Mouse (Mus musculus): ENCODE data around the gene Acap2. TPM values are rescaled to one million over a fixed set of nuclear protein-coding genes. Genes with fewer than 3 reads are reported as not detected.
A peak's percentile ranks its signal among the peaks of the same experiment; 100 is the strongest.

Gene Acap2
- total RNA-seq (2014; rRNA removed), result 12.7 and 13.4 TPM in 2 replicates
- 4.4 and 5.3 TPM in 2 replicates for polyA plus RNA-seq (2012; rRNA removed)

GRCm38 (mm10) chr16:31200790-31201567 is at the start of gene Acap2:
Gene Acap2 (minus strand): TSS chr16:31201245.
- under 1% methylated on average over 72 of the region's 73 CpGs for WGBS
- H3K4me1 ChIP-seq (ENCODE audit: control insufficient read depth, insufficient read depth, low read length), result peaks cover 8% of the 10 kb centered on the region
- peak within 1 kb of the TSS; percentile 84 for H3K4me3 ChIP-seq (ENCODE audit: insufficient read depth, low read depth, low read length)
- TF ChIP-seq CTCF (IDR thresholded peaks at IDR 0.05; ENCODE audit: low read depth, low read length) (no peak), POLR2A (IDR thresholded peaks at IDR 0.05; ENCODE audit: extremely low read depth, insufficient read depth, low read length) (peak; percentile 97)
- no peaks in the 10 kb centered on the region for H3K27me3 ChIP-seq (ENCODE audit: control insufficient read depth, insufficient read depth, low read length)
- H3K27ac ChIP-seq (replicated peaks; ENCODE audit: insufficient read depth, low read depth, low read length), result peak within 1 kb of the TSS; percentile 81
- DNase-seq (ENCODE audit: extremely low read depth, low read depth, low spot score), result peak; percentile 90
- H3K36me3 ChIP-seq (ENCODE audit: control insufficient read depth, insufficient read depth, low read length), result no peaks in the 10 kb centered on the region
- H3K9ac ChIP-seq (ENCODE audit: low read depth, low read length), result peak within 1 kb of the TSS; percentile 94
- peaks cover 16% of the 10 kb centered on the region; the same call in 1 of the 2 replicates for H3K79me2 ChIP-seq (ENCODE audit: control insufficient read depth, insufficient read depth, low read length)

GRCm38 (mm10) chr16:31249401-31249800 is 48.4 kb upstream of the Acap2 start:
- Histone ChIP-seq H3K27me3 (ENCODE audit: control insufficient read depth, insufficient read depth, low read length) (no peaks in the 10 kb centered on the region), H3K4me3 (ENCODE audit: insufficient read depth, low read depth, low read length) (no peak overlapping the region), H3K9ac (ENCODE audit: low read depth, low read length) (no peak overlapping the region), H3K27ac (replicated peaks; ENCODE audit: insufficient read depth, low read depth, low read length) (no peak overlapping the region), H3K4me1 (ENCODE audit: control insufficient read depth, insufficient read depth, low read length) (no peaks in the 10 kb centered on the region), H3K79me2 (ENCODE audit: control insufficient read depth, insufficient read depth, low read length) (no peaks in the 10 kb centered on the region), H3K36me3 (ENCODE audit: control insufficient read depth, insufficient read depth, low read length) (peaks cover 1% of the 10 kb centered on the region; the same call in 1 of the 2 replicates)
- no peak for TF ChIP-seq POLR2A (IDR thresholded peaks at IDR 0.05; ENCODE audit: extremely low read depth, insufficient read depth, low read length)
- no peak for TF ChIP-seq CTCF (IDR thresholded peaks at IDR 0.05; ENCODE audit: low read depth, low read length)
- no peak for DNase-seq (ENCODE audit: extremely low read depth, low read depth, low spot score)
- 28% methylated on average over 3 of the region's 3 CpGs for WGBS

- TF ChIP-seq POLR2A (IDR thresholded peaks at IDR 0.05; ENCODE audit: extremely low read depth, insufficient read depth, low read length), result no peak
- Histone ChIP-seq H3K4me1 (ENCODE audit: control insufficient read depth, insufficient read depth, low read length) (no peaks in the 10 kb centered on the region), H3K27ac (replicated peaks; ENCODE audit: insufficient read depth, low read depth, low read length) (no peak overlapping the region), H3K9ac (ENCODE audit: low read depth, low read length) (no peak overlapping the region), H3K79me2 (ENCODE audit: control insufficient read depth, insufficient read depth, low read length) (no peaks in the 10 kb centered on the region), H3K36me3 (ENCODE audit: control insufficient read depth, insufficient read depth, low read length) (no peaks in the 10 kb centered on the region), H3K4me3 (ENCODE audit: insufficient read depth, low read depth, low read length) (no peak overlapping the region), H3K27me3 (ENCODE audit: control insufficient read depth, insufficient read depth, low read length) (no peaks in the 10 kb centered on the region)
- no peak for DNase-seq (ENCODE audit: extremely low read depth, low read depth, low spot score)
- 94% methylated on average over 13 of the region's 13 CpGs for WGBS
Observed at GRCm38 (mm10) chr16:31248717-31249116, 47.7 kb upstream of the Acap2 start.

GRCm38 (mm10) chr16:31247442-31247841 is 46.4 kb upstream of the Acap2 start:
- Histone ChIP-seq H3K79me2 (ENCODE audit: control insufficient read depth, insufficient read depth, low read length) (no peaks in the 10 kb centered on the region), H3K36me3 (ENCODE audit: control insufficient read depth, insufficient read depth, low read length) (no peaks in the 10 kb centered on the region), H3K9ac (ENCODE audit: low read depth, low read length) (no peak overlapping the region), H3K27me3 (ENCODE audit: control insufficient read depth, insufficient read depth, low read length) (no peaks in the 10 kb centered on the region), H3K4me1 (ENCODE audit: control insufficient read depth, insufficient read depth, low read length) (no peaks in the 10 kb centered on the region), H3K27ac (replicated peaks; ENCODE audit: insufficient read depth, low read depth, low read length) (no peak overlapping the region), H3K4me3 (ENCODE audit: insufficient read depth, low read depth, low read length) (no peak overlapping the region)
- no peak for TF ChIP-seq POLR2A (IDR thresholded peaks at IDR 0.05; ENCODE audit: extremely low read depth, insufficient read depth, low read length)
- TF ChIP-seq CTCF (IDR thresholded peaks at IDR 0.05; ENCODE audit: low read depth, low read length), result no peak
- no peak for DNase-seq (ENCODE audit: extremely low read depth, low read depth, low spot score)
- 71% methylated on average over 7 of the region's 7 CpGs for WGBS

- Histone ChIP-seq H3K9ac (ENCODE audit: low read depth, low read length) (no peak overlapping the region), H3K79me2 (ENCODE audit: control insufficient read depth, insufficient read depth, low read length) (no peaks in the 10 kb centered on the region), H3K4me3 (ENCODE audit: insufficient read depth, low read depth, low read length) (no peak overlapping the region), H3K27me3 (ENCODE audit: control insufficient read depth, insufficient read depth, low read length) (no peaks in the 10 kb centered on the region), H3K27ac (replicated peaks; ENCODE audit: insufficient read depth, low read depth, low read length) (no peak overlapping the region), H3K36me3 (ENCODE audit: control insufficient read depth, insufficient read depth, low read length) (no peaks in the 10 kb centered on the region), H3K4me1 (ENCODE audit: control insufficient read depth, insufficient read depth, low read length) (no peaks in the 10 kb centered on the region)
- DNase-seq (ENCODE audit: extremely low read depth, low read depth, low spot score), result no peak
- TF ChIP-seq CTCF (IDR thresholded peaks at IDR 0.05; ENCODE audit: low read depth, low read length) (no peak), POLR2A (IDR thresholded peaks at IDR 0.05; ENCODE audit: extremely low read depth, insufficient read depth, low read length) (no peak)
- 85% methylated on average over 3 of the region's 3 CpGs for WGBS
Observed at GRCm38 (mm10) chr16:31244053-31244452, 43.0 kb upstream of the Acap2 start.

GRCm38 (mm10) chr16:31241433-31241832 is 40.4 kb upstream of the Acap2 start:
- no peak for DNase-seq (ENCODE audit: extremely low read depth, low read depth, low spot score)
- no peaks in the 10 kb centered on the region for H3K79me2 ChIP-seq (ENCODE audit: control insufficient read depth, insufficient read depth, low read length)
- H3K4me1 ChIP-seq (ENCODE audit: control insufficient read depth, insufficient read depth, low read length), result no peaks in the 10 kb centered on the region
- H3K36me3 ChIP-seq (ENCODE audit: control insufficient read depth, insufficient read depth, low read length), result no peaks in the 10 kb centered on the region
- H3K27ac ChIP-seq (replicated peaks; ENCODE audit: insufficient read depth, low read depth, low read length), result no peak overlapping the region
- H3K4me3 ChIP-seq (ENCODE audit: insufficient read depth, low read depth, low read length), result no peak overlapping the region
- no peak overlapping the region for H3K9ac ChIP-seq (ENCODE audit: low read depth, low read length)
- TF ChIP-seq CTCF (IDR thresholded peaks at IDR 0.05; ENCODE audit: low read depth, low read length) (no peak), POLR2A (IDR thresholded peaks at IDR 0.05; ENCODE audit: extremely low read depth, insufficient read depth, low read length) (no peak)
- 90% methylated on average over 9 of the region's 9 CpGs for WGBS
- H3K27me3 ChIP-seq (ENCODE audit: control insufficient read depth, insufficient read depth, low read length), result no peaks in the 10 kb centered on the region

All from liver, adult 2 months (tissue).